Mouse (Mus musculus) layer of hippocampus, adult 11-12 months (tissue): ENCODE data around the gene Mum1.
"Not testable (repeated sequence)": the region's sequence is repeated elsewhere in the genome, so short reads cannot be mapped to it uniquely, and the experiment has no call there.

Source experiments
- DNase-seq: peaks from one replicate; pipeline ENCODE4 v3.0.0; 2022; ENCODE audit warnings: low spot score

Gene Mum1

GRCm38 (mm10) chr10:80208248-80208647, 18.0 kb upstream of the Mum1 start:
- DNase-seq, result no peak

DNA sequence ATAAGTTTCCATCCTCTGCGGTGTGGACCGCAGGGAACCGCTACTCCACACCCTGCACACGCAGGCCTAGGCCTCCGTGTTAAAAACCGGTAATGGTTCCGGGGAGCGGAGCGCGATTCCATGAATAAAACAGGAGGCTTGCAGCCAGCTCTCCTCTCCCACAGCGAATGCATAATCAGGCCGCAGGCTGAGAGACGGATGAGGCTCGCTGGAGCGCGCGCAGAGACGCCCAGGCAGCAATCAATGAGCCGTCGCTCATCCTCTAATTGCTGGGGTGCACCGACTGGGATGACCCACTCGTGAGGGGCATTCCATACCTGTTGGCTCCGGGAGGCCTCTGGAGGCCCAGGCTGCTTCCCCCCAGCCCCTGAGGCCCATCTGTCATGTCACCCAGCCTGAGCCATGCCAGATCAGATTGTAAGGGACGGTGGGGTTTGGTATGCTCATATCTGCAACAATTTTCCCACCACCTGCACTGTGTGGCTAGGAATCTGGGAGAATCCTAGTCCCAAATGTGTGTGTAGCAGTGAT, 17.3 kb upstream of the Mum1 start:
- DNase-seq, result no peak

GRCm38 (mm10) chr10:80211547-80212103, 14.6 kb upstream of the Mum1 start:
- DNase-seq, result not testable (repeated sequence)

- no peak for DNase-seq
Measured at GRCm38 (mm10) chr10:80215048-80215772, 11.0 kb upstream of the Mum1 start.

DNA sequence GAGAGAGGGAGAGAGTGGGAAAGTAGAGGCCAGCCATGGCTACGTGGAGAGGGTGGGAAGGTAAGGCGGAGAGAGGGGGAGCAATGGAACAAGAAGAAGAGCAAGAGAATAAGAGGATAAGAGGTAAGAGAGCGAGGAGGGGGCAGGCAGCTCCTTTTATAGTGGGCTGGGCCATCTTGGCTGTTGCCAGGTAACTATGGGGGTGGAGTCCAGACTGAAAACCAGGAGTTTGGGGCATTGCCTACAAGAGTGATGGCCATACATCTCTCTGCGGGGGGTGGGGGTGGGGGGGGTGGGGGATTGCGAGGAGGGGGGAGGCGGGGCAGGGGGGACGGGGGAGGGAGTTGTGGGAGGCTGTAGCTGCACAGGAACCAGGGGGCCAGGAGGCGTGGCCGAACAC, 5.6 kb upstream of the Mum1 start:
- no peak for DNase-seq

- not testable (repeated sequence) for DNase-seq
Measured at GRCm38 (mm10) chr10:80223137-80223536, 3.1 kb upstream of the Mum1 start.

GRCm38 (mm10) chr10:80226071-80226415, 191 bp upstream of the Mum1 start:
- no peak for DNase-seq

DNA sequence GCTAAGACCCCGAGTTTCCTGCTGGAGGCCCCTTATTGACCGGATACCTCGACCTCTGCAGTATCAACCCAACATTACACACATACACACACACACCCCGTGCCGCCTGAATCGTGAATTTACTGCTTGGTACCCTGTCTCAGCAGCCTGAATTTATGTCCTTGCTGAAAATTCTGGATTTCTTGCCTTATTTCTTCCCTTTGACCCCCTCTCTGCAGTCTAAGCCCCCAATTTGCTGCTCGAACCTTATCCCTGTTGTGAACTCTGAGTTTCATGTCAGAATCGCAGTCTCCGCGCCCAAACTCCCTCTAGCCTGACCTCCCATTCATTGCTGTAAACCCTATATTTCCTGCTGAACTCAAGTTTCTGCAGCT, 919 bp downstream of the Mum1 start:
- no peak for DNase-seq

GRCm38 (mm10) chr10:80227877-80228775, 1.9 kb downstream of the Mum1 start:
- DNase-seq, result no peak

DNA sequence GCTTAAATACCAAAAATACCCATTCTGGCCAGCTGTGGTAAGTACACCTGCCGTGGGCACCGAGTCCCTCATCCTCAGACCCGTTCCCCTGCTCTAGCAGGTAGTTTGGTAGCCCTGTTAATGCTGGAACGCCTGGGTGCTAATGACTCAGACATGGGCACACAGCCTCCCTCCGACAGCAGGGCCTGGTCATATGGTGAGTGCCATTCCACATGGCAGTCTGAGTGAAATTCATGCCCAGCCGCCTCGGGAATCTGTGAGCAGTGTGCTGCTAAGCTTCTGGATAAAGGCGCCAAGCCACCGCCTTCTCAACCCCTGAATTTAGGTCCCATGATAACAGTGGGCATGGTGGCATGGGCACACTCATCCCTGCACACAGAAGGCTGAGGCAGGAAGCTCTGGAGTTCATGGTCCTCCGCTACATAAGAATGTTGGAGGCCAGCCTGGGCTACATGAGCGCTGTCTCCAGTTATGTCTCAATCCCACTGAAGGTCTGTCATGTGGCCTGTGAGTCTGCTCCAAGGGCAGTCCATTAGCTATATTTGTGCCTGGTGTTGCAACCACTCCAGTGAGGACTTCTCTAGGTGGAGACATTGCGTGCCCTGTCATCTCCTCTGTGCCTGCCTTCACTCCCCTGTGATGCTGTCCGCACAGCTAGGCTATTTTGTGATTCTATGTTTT, 10.1 kb downstream of the Mum1 start:
- no peak for DNase-seq

GRCm38 (mm10) chr10:80237020-80237419, 10.8 kb downstream of the Mum1 start:
- no peak for DNase-seq

DNA sequence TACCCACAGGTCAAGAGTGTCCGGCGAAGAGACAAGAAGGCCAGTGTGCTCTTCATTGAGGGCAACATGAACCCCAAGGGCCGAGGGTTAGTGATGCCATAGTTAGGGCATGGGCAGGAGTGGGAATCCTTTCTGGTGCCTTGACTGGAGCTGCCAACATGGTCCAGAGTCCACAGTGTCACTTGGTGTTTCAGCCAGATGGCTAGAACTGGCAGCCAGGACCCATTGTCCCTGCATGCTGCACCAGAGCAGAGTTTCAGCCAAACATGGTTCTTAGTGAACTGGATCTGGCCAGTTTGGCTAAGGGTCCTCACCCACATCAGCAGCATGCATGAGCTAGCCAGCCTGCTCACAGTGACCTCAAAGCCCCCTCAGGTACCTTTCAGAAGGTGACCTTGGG, 12.1 kb downstream of the Mum1 start:
- no peak for DNase-seq

DNA sequence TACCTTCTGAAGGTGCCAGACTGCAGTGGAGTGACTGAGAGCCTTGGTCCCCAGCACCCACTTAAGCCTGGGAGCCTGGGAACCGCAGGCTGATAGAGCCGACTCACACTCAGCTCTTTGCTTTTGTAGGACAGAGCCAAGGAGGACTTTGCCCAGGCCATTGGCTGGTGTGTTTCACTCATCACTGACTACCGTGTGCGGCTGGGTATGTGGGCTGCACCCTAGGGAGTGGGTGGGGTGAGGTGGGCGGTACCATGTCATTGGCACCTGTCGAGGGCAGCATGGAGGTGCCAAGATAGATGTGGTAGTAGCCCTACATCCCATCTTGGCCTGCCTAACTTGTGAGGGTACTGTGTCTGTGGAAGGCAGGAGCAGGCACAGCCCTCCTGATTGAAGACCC, 13.6 kb downstream of the Mum1 start:
- DNase-seq, result no peak

DNA sequence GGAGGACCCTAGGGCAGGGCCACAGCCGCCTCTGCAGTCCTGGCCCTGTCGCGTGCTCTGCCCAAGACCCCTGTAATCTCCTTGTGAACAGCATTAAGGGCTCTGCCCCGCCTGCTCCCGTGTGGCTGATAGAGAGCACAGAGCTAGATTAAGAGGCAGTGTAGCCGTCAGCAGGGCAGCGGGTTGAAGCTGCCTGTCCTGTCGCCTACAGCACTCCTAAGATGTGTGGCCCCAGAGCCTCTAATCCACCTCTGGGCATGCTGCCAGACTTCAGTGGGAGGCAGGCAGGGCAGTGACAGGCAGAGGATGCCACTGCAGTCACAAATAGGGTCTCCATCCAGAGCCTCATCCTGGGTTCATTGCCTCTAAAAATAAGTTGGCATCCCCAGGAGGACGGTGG, 15.9 kb downstream of the Mum1 start:
- no peak for DNase-seq

DNA sequence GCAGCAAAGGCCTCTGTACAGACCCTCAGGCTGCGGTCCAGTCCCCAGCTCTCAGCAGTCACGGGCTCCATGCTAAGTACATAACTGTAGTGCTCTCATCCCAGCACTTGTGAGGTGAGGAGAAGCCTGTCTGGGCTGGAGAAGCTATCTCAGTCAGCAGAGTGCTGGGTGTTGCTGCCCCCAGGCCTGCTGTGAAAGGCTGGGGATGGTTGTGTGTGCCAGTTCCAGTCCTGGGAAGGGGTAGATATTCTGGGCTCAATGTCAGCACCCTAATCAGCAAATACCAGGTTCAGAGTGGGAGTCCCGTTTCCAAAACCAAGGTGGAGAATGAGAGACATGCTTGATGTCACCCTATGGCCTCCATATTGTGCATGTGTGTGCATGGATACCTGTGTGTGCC, 16.4 kb downstream of the Mum1 start:
- no peak for DNase-seq

GRCm38 (mm10) chr10:80244791-80245399, 18.7 kb downstream of the Mum1 start:
- no peak for DNase-seq

GRCm38 (mm10) chr10:80245600-80245999, 19.4 kb downstream of the Mum1 start:
- DNase-seq, result peak; percentile 88

- no peak for DNase-seq
Measured at GRCm38 (mm10) chr10:80247849-80248248, 21.6 kb downstream of the Mum1 start.

GRCm38 (mm10) chr10:80248437-80248836, 22.2 kb downstream of the Mum1 start:
- not testable (repeated sequence) for DNase-seq

GRCm38 (mm10) chr10:80248971-80249640, 22.9 kb downstream of the Mum1 start, which contains the start of gene Ndufs7:
TSS of gene Ndufs7 (plus strand) at chr10:80249121.
- DNase-seq, result peak; percentile 96

DNA sequence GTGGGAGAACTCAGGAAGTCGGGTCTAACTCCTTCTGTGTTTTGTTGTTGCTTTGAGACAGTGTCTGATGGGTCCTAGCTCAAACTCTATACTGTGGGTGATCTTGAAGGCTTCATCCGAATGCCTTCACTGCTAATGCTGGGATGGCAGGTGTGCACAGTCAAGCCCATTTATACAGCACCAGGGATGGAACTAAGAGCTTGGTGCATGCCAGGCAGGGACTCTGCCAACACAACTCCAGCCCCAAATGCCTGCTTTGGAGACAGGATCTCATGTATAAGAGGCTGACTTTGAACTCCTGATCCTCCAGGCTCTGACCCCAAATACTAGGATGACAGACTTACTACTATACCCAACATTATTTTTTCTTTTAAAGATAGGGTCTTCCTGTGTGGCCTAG, 23.8 kb downstream of the Mum1 start:
- DNase-seq, result no peak
